Mouse (Mus musculus) bone marrow, adult 2 months (tissue): ENCODE results near the gene Micu1.

Source experiments
- CTCF ChIP-seq: fragments of 200-500 bp; IDR thresholded peaks from 2 replicates; pipeline ENCODE4 v1.5.1; 2011; ENCODE audit warnings: low read length, control low read depth; ENCODE audit not compliant: control insufficient read depth, insufficient read depth
- POLR2A ChIP-seq: fragments of 200-500 bp; IDR thresholded peaks from 2 replicates; pipeline ENCODE4 v1.6.1; 2011; ENCODE audit warnings: low read depth, mild to moderate bottlenecking, control low read depth, low read length, borderline replicate concordance; ENCODE audit not compliant: control insufficient read depth

GRCm38 (mm10) chr10:59877421-59878117 is 175.3 kb downstream of the Micu1 start:
- TF ChIP-seq CTCF (no peak), POLR2A (no peak)
